Mouse (Mus musculus) bone marrow macrophage, adult 2 months (primary cell): Measurements from ENCODE around the gene Cntf.

Source experiments
- CTCF ChIP-seq: IDR thresholded peaks from 2 replicates; pipeline ENCODE4 v1.5.1; 2012; ENCODE audit warnings: low read depth, mild to moderate bottlenecking, low read length, moderate library complexity
- POLR2A ChIP-seq: IDR thresholded peaks from 2 replicates; pipeline ENCODE4 v1.6.1; 2012; ENCODE audit warnings: mild to moderate bottlenecking, low read depth, low read length, borderline replicate concordance

DNA sequence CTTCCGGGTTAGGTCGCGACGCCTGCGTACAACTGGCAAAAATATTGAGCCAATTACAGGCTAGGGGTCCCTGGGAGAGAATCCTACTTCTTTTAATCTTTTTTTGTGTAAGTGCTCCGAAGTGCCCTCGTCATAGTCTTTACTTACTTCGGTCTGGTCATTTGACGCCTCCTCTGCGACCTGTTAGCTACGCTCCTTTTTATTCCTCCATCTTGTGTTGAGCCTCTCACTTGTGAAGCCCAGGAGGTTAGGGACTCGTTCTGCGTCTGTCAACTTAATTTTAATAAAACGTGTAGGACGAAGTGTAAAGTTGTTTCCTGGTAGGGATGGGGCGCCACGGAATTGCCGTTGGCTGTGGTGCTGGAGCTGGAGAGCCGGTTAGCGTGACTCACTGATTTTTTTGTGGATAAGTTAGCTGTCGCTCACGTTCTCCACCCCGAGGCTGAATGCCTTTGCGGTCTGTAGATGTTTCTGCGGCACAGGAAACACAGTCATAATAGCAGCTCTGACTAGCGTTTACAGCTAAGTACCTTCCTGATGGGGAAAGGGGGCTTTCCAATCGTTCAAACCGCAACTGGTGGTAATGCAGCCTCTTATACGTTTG lies 31.0 kb upstream of the Cntf start:
- no peak for TF ChIP-seq POLR2A
- no peak for TF ChIP-seq CTCF
